Mouse (Mus musculus) heart, embryonic 11.5 days (tissue): ENCODE measurements around the gene Fli1. TPM values are rescaled to one million over a fixed set of nuclear protein-coding genes. Genes with fewer than 3 reads are reported as not detected.

Experiments
- ATAC-seq: fragments of 200-750 bp; cut with Nextera tagmentation; replicated peaks from 2 replicates; pipeline ENCODE4 v1.8.0; 2017; ENCODE audit warnings: moderate library complexity; ENCODE audit not compliant: insufficient number of reproducible peaks, low FRiP score, low TSS enrichment
- H3K27ac ChIP-seq: fragments of 300-500 bp; sonication (generic); 2 replicates; pipeline ENCODE4 v1.5.1; 2014; ENCODE audit warnings: mild to moderate bottlenecking, low read depth, low read length
- H3K27me3 ChIP-seq: fragments of 300-500 bp; sonication (generic); 2 replicates; pipeline ENCODE4 v1.6.1; 2014; ENCODE audit warnings: mild to moderate bottlenecking, low read length, mixed read lengths; ENCODE audit not compliant: control insufficient read depth, insufficient read depth
- H3K36me3 ChIP-seq: fragments of 300-500 bp; sonication (generic); 2 replicates; pipeline ENCODE4 v1.6.1; 2014; ENCODE audit warnings: mild to moderate bottlenecking, low read length, moderate library complexity, mixed read lengths; ENCODE audit not compliant: control insufficient read depth, insufficient read depth
- H3K4me1 ChIP-seq: fragments of 300-500 bp; sonication (generic); 2 replicates; pipeline ENCODE4 v1.6.1; 2014; ENCODE audit warnings: low read length; ENCODE audit not compliant: control insufficient read depth, insufficient read depth
- H3K4me2 ChIP-seq: fragments of 300-500 bp; sonication (generic); 2 replicates; pipeline ENCODE4 v1.6.1; 2014; ENCODE audit warnings: mild to moderate bottlenecking, moderate library complexity
- H3K4me3 ChIP-seq: fragments of 300-500 bp; sonication (generic); 2 replicates; pipeline ENCODE4 v1.5.1; 2014; ENCODE audit warnings: low read depth, low read length
- H3K9ac ChIP-seq: fragments of 300-500 bp; sonication (generic); 2 replicates; pipeline ENCODE4 v1.6.1; 2014; ENCODE audit warnings: mild to moderate bottlenecking, low read depth, low read length, moderate library complexity
- H3K9me3 ChIP-seq: fragments of 300-500 bp; sonication (generic); replicated peaks from 2 replicates; pipeline ENCODE4 v1.6.1; 2016; ENCODE audit warnings: low read length; ENCODE audit not compliant: control insufficient read depth
- WGBS: fragments of 180-500 bp; shearing (Covaris S2); extraction: QIAGEN DNeasy Blood & Tissue Kit; methylation state at CpG from one replicate; pipeline ENCODE4 v1.1.7; 2014; ENCODE audit not compliant: insufficient replicate concordance; 5-methylcytosine and 5-hydroxymethylcytosine counted together
- polyA plus RNA-seq: library from polyadenylated mRNA; unstranded; fragments of >200 nt; fragmentation: Nextera tagmentation; extraction: Ambion mirVana; gene quantifications from 2 replicates; pipeline ENCODE4 v1.2.1, GENCODE M21; 2014

Fli1 gene
- polyA plus RNA-seq, 1 experiment from 2014 or later: 17.1 TPM

GRCm38 (mm10) chr9:32505460-32506075 lies 37.1 kb downstream of the Fli1 start:
- no peak overlapping the region for H3K9ac ChIP-seq
- H3K36me3 ChIP-seq: no peaks in the 10 kb centered on the region
- H3K27me3 ChIP-seq: 0 out of 2 replicates have a peak, but pooled peaks cover 2% of the 10 kb centered on the region
- H3K4me1 ChIP-seq: peaks cover 26% of the 10 kb centered on the region
- ATAC-seq: no peak
- 80% methylated on average over 7 of the region's 7 CpGs for WGBS
- H3K4me2 ChIP-seq: no peak overlapping the region
- H3K27ac ChIP-seq: no peak overlapping the region
- H3K4me3 ChIP-seq: no peak overlapping the region
- no peaks in the 10 kb centered on the region for H3K9me3 ChIP-seq

- Histone ChIP-seq H3K27ac (no peak overlapping the region), H3K4me2 (no peak overlapping the region), H3K9me3 (no peaks in the 10 kb centered on the region), H3K9ac (no peak overlapping the region), H3K4me3 (no peak overlapping the region), H3K27me3 (0 out of 2 replicates have a peak, but pooled peaks cover 2% of the 10 kb centered on the region), H3K4me1 (peaks cover 25% of the 10 kb centered on the region), H3K36me3 (no peaks in the 10 kb centered on the region)
- ATAC-seq: no peak
- 52% methylated on average over 11 of the region's 11 CpGs for WGBS
These were observed 38.6 kb downstream of the Fli1 start for GRCm38 (mm10) chr9:32503995-32504451.

- Histone ChIP-seq H3K27me3 (0 out of 2 replicates have a peak, but pooled peaks cover 2% of the 10 kb centered on the region), H3K9me3 (no peaks in the 10 kb centered on the region), H3K27ac (no peak overlapping the region), H3K9ac (no peak overlapping the region), H3K4me2 (no peak overlapping the region), H3K4me1 (peaks cover 21% of the 10 kb centered on the region), H3K4me3 (no peak overlapping the region), H3K36me3 (no peaks in the 10 kb centered on the region)
- no peak for ATAC-seq
- 43% methylated on average over 4 of the region's 4 CpGs for WGBS
These were observed 39.2 kb downstream of the Fli1 start for GRCm38 (mm10) chr9:32503423-32503822.

- ATAC-seq: no peak
- Histone ChIP-seq H3K36me3 (no peaks in the 10 kb centered on the region), H3K4me3 (no peak overlapping the region), H3K9me3 (no peaks in the 10 kb centered on the region), H3K4me1 (peaks cover 18% of the 10 kb centered on the region), H3K27me3 (0 out of 2 replicates have a peak, but pooled peaks cover 2% of the 10 kb centered on the region), H3K4me2 (no peak overlapping the region), H3K9ac (no peak overlapping the region), H3K27ac (no peak overlapping the region)
- WGBS: 77% methylated on average over 11 of the region's 11 CpGs
These were observed 40.2 kb downstream of the Fli1 start for GRCm38 (mm10) chr9:32502256-32503010.

GRCm38 (mm10) chr9:32500886-32501285 lies 41.8 kb downstream of the Fli1 start:
- Histone ChIP-seq H3K4me3 (no peak overlapping the region), H3K4me2 (no peak overlapping the region), H3K27me3 (0 out of 2 replicates have a peak, but pooled peaks cover 2% of the 10 kb centered on the region), H3K9me3 (no peaks in the 10 kb centered on the region), H3K9ac (no peak overlapping the region), H3K27ac (no peak overlapping the region), H3K36me3 (no peaks in the 10 kb centered on the region), H3K4me1 (peaks cover 6% of the 10 kb centered on the region)
- 87% methylated on average over 8 of the region's 8 CpGs for WGBS
- no peak for ATAC-seq

- no peaks in the 10 kb centered on the region for H3K36me3 ChIP-seq
- no peak overlapping the region for H3K27ac ChIP-seq
- H3K27me3 ChIP-seq: 0 out of 2 replicates have a peak, but pooled peaks cover 2% of the 10 kb centered on the region
- H3K4me1 ChIP-seq: peaks cover 13% of the 10 kb centered on the region
- no peak overlapping the region for H3K4me3 ChIP-seq
- no peak overlapping the region for H3K9ac ChIP-seq
- ATAC-seq: no peak
- no peaks in the 10 kb centered on the region for H3K9me3 ChIP-seq
- H3K4me2 ChIP-seq: no peak overlapping the region
- WGBS: 74% methylated on average over 5 of the region's 5 CpGs
These were observed 42.6 kb downstream of the Fli1 start for GRCm38 (mm10) chr9:32500063-32500462.

GRCm38 (mm10) chr9:32499469-32499868 lies 43.2 kb downstream of the Fli1 start:
- no peak for ATAC-seq
- Histone ChIP-seq H3K9ac (no peak overlapping the region), H3K36me3 (no peaks in the 10 kb centered on the region), H3K4me2 (no peak overlapping the region), H3K27ac (no peak overlapping the region), H3K4me3 (no peak overlapping the region), H3K9me3 (no peaks in the 10 kb centered on the region), H3K4me1 (peaks cover 13% of the 10 kb centered on the region), H3K27me3 (0 out of 2 replicates have a peak, but pooled peaks cover 2% of the 10 kb centered on the region)
- WGBS: 61% methylated on average over 6 of the region's 6 CpGs

- H3K9ac ChIP-seq: no peak overlapping the region
- H3K27ac ChIP-seq: peak overlapping the region; percentile 7; the same call in 1 of the 2 replicates
- H3K27me3 ChIP-seq: no peaks in the 10 kb centered on the region
- 16% methylated on average over 7 of the region's 7 CpGs for WGBS
- no peak overlapping the region for H3K4me3 ChIP-seq
- peak overlapping the region; percentile 21; the same call in 1 of the 2 replicates for H3K4me2 ChIP-seq
- no peaks in the 10 kb centered on the region for H3K9me3 ChIP-seq
- no peak for ATAC-seq
- H3K4me1 ChIP-seq: 0 out of 2 replicates have a peak, but pooled peaks cover 7% of the 10 kb centered on the region
- H3K36me3 ChIP-seq: no peaks in the 10 kb centered on the region
These were observed 47.0 kb downstream of the Fli1 start for GRCm38 (mm10) chr9:32495643-32495997.
